17 mouse cellular contexts compared by ENCODE assay signal in genomic region chr5:133844483-133844882, GRCm38 (mm10).
DNase-seq lines count a peak whose midpoint lies in the region; ATAC-seq and TF ChIP-seq lines count a peak whose summit lies in the region.
"Had no signal": no experiment of that assay in that cellular context is flagged by ENCODE, and none has a peak within 500 bp of the region (broad histone marks: within the 10 kb centered on the region; RNA-seq: fewer than 3 reads in every experiment).

No protein-coding gene starts in this region.

- peak overlapping the region; percentile 66; the same call in 1 of the 2 replicates for H3K27ac ChIP-seq in forebrain, embryonic 13.5 days
- H3K27ac ChIP-seq in hindbrain, embryonic 15.5 days (replicated peaks), result peak overlapping the region; percentile 49; the same call in 1 of the 2 replicates
- no peak overlapping the region for H3K27ac ChIP-seq in midbrain, postnatal 0 days (ENCODE audit: low read depth, low read length)
- H3K27ac ChIP-seq: embryonic facial prominence, embryonic 15.5 days; heart, adult 2 months; heart, embryonic 15.5 days had no signal

- peak overlapping the region; percentile 16; the same call in 1 of the 2 replicates for H3K4me2 ChIP-seq in forebrain, embryonic 13.5 days
- no peak overlapping the region for H3K4me2 ChIP-seq in hindbrain, embryonic 15.5 days
- H3K4me2 ChIP-seq in midbrain, postnatal 0 days (ENCODE audit: low read depth, low read length, poor library complexity, severe bottlenecking), result no peak overlapping the region
- H3K4me2 ChIP-seq: embryonic facial prominence, embryonic 15.5 days; heart, embryonic 15.5 days had no signal

- peaks cover 16% of the 10 kb centered on the region for H3K4me1 ChIP-seq in forebrain, embryonic 13.5 days
- H3K4me1 ChIP-seq in hindbrain, embryonic 15.5 days (replicated peaks), result peaks cover 13% of the 10 kb centered on the region
- no peaks in the 10 kb centered on the region for H3K4me1 ChIP-seq in midbrain, postnatal 0 days (ENCODE audit: insufficient read depth, low read length)
- H3K4me1 ChIP-seq: embryonic facial prominence, embryonic 15.5 days; heart, embryonic 15.5 days had no signal

- no peak overlapping the region for H3K4me3 ChIP-seq in forebrain, embryonic 13.5 days
- no peak overlapping the region for H3K4me3 ChIP-seq in hindbrain, embryonic 15.5 days
- no peak overlapping the region for H3K4me3 ChIP-seq in midbrain, postnatal 0 days (ENCODE audit: low read depth, low read length)
- H3K4me3 ChIP-seq: embryonic facial prominence, embryonic 15.5 days; heart, adult 2 months; heart, embryonic 15.5 days had no signal

- H3K36me3 ChIP-seq in forebrain, embryonic 13.5 days (ENCODE audit: poor library complexity, severe bottlenecking), result no peaks in the 10 kb centered on the region
- no peaks in the 10 kb centered on the region for H3K36me3 ChIP-seq in hindbrain, embryonic 15.5 days
- H3K36me3 ChIP-seq in midbrain, postnatal 0 days (ENCODE audit: insufficient read depth, low read length), result no peaks in the 10 kb centered on the region
- H3K36me3 ChIP-seq: embryonic facial prominence, embryonic 15.5 days; heart, embryonic 15.5 days had no signal

- no peaks in the 10 kb centered on the region; the same call in 1 of the 2 replicates for H3K27me3 ChIP-seq in forebrain, embryonic 13.5 days
- no peaks in the 10 kb centered on the region for H3K27me3 ChIP-seq in hindbrain, embryonic 15.5 days
- H3K27me3 ChIP-seq in midbrain, postnatal 0 days (ENCODE audit: insufficient read depth, low read length), result no peaks in the 10 kb centered on the region
- H3K27me3 ChIP-seq: Patski had no signal

- no peak for TF ChIP-seq CTCF in midbrain, postnatal 0 days (IDR thresholded peaks at IDR 0.05)

- no peak overlapping the region for H3K9ac ChIP-seq in forebrain, embryonic 13.5 days
- no peak overlapping the region for H3K9ac ChIP-seq in hindbrain, embryonic 15.5 days
- H3K9ac ChIP-seq in midbrain, postnatal 0 days (replicated peaks; ENCODE audit: low read length, poor library complexity, severe bottlenecking), result no peak overlapping the region
- H3K9ac ChIP-seq: embryonic facial prominence, embryonic 15.5 days; heart, embryonic 15.5 days had no signal

- H3K9me3 ChIP-seq in forebrain, embryonic 13.5 days (replicated peaks), result no peaks in the 10 kb centered on the region
- no peaks in the 10 kb centered on the region for H3K9me3 ChIP-seq in hindbrain, embryonic 15.5 days
- no peaks in the 10 kb centered on the region for H3K9me3 ChIP-seq in midbrain, postnatal 0 days (ENCODE audit: low read length)
- H3K9me3 ChIP-seq: embryonic facial prominence, embryonic 15.5 days; heart, embryonic 15.5 days had no signal

- DNase-seq in Muller cell, postnatal 12 days (ENCODE audit: inconsistent ontology term), result peak; percentile 68
- peak; percentile 75 for DNase-seq in midbrain, postnatal 0 days (ENCODE audit: low spot score)
- DNase-seq in adrenal gland, postnatal 25 days, result no peak
- DNase-seq in gastrocnemius, postnatal 14 days, result no peak
- DNase-seq in frontal cortex, postnatal 14 days (ENCODE audit: low spot score in 2 of 2), result no peak
- DNase-seq: adrenal gland, postnatal 14 days; cerebellum, postnatal 14 days; embryo, embryonic 11 days; heart, adult 2 months; kidney, adult 9 months; lung, postnatal 14 days had no signal

- ATAC-seq in forebrain, embryonic 13.5 days, result peak; percentile 36; the same call in 1 of the 2 replicates
- peak; percentile 76; the same call in 1 of the 2 replicates for ATAC-seq in hindbrain, embryonic 15.5 days (ENCODE audit: low FRiP score, low read depth)
- no peak for ATAC-seq in midbrain, postnatal 0 days (ENCODE audit: low FRiP score)
- ATAC-seq: activated CD4-positive, CD25-positive, alpha-beta regulatory T cell, adult 4 months; Patski had no signal

- intact Hi-C loops in gastrocnemius, postnatal 14 days (cut with DNase I; ENCODE audit: low total_unique reads), result no loop called here

- WGBS in forebrain, embryonic 13.5 days, result 14% methylated on average over 10 of the region's 10 CpGs
- WGBS in hindbrain, embryonic 15.5 days, result 27% methylated on average over 10 of the region's 10 CpGs
- 31% methylated on average over 10 of the region's 10 CpGs for WGBS in midbrain, postnatal 0 days

Comparison
In these comparisons a context has a peak if more than half of its experiments do, and no peak if none do; other contexts are left out.
1. DNase-seq: peak in Muller cell, postnatal 12 days (single experiment) and midbrain, postnatal 0 days (single experiment); none in adrenal gland, postnatal 25 days (single experiment), gastrocnemius, postnatal 14 days (single experiment) and frontal cortex, postnatal 14 days (0 of 2).